Mouse (Mus musculus) ES-E14 (cell line): ENCODE measurements around the gene Lypd6. TPM values are rescaled to one million over a fixed set of nuclear protein-coding genes. Genes with fewer than 3 reads are reported as not detected.

Experiments used
- DNase-seq: peaks from one replicate; pipeline ENCODE4 v3.0.0-alpha.2; 2013; ENCODE audit warnings: low read depth, low spot score
- H3K27ac ChIP-seq: 2 replicates; pipeline ENCODE4 v1.5.1; 2012; ENCODE audit warnings: low read depth, mild to moderate bottlenecking, low read length, moderate library complexity, mixed read lengths; ENCODE audit not compliant: poor library complexity, insufficient read depth, severe bottlenecking
- H3K36me3 ChIP-seq: 2 replicates; pipeline ENCODE4 v1.6.1; 2012; ENCODE audit warnings: mild to moderate bottlenecking, low read length, moderate library complexity, mixed read lengths; ENCODE audit not compliant: control insufficient read depth, poor library complexity, insufficient read depth, severe bottlenecking
- H3K4me1 ChIP-seq, 2 experiments: fragments of 150-350 bp in 1 of 2; sonication (generic) in 1 of 2; 2 replicates each; pipeline ENCODE4 v1.6.1; 2012; ENCODE audit warnings: low read length in 2 of 2, mild to moderate bottlenecking in 1 of 2, mixed read lengths in 1 of 2; ENCODE audit not compliant: control insufficient read depth in 2 of 2, insufficient read depth in 2 of 2, poor library complexity in 1 of 2
- H3K4me3 ChIP-seq, 2 experiments: fragments of 150-350 bp in 1 of 2; sonication (generic) in 1 of 2; 2 replicates each; pipeline ENCODE4 v1.5.1; 2012; ENCODE audit warnings: low read length in 2 of 2, low read depth in 1 of 2, mild to moderate bottlenecking in 1 of 2, mixed read lengths in 1 of 2; ENCODE audit not compliant: insufficient read depth in 1 of 2, poor library complexity in 1 of 2, severe bottlenecking in 1 of 2
- H3K9ac ChIP-seq: 2 replicates; pipeline ENCODE4 v1.6.1; 2012; ENCODE audit warnings: low read depth, mild to moderate bottlenecking, low read length, mixed read lengths; ENCODE audit not compliant: poor library complexity, insufficient read depth, severe bottlenecking
- H3K9me3 ChIP-seq: fragments of 150-350 bp; sonication (generic); 2 replicates; pipeline ENCODE4 v1.6.1; 2012; ENCODE audit warnings: low read depth, mild to moderate bottlenecking, low read length; ENCODE audit not compliant: control insufficient read depth, insufficient read depth
- CHD2 ChIP-seq: IDR thresholded peaks from 2 replicates; pipeline ENCODE4 v1.6.1; 2014; ENCODE audit warnings: mild to moderate bottlenecking, low read depth, low read length, inconsistent platforms
- HCFC1 ChIP-seq: IDR thresholded peaks from 2 replicates; pipeline ENCODE4 v1.6.1; 2012; ENCODE audit warnings: low read length, inconsistent platforms, borderline replicate concordance; ENCODE audit not compliant: insufficient read depth
- MAFK ChIP-seq: IDR thresholded peaks from 2 replicates; pipeline ENCODE4 v1.6.1; 2014; ENCODE audit warnings: mild to moderate bottlenecking, low read depth, low read length, inconsistent platforms; ENCODE audit not compliant: insufficient read depth
- ZC3H11A ChIP-seq: IDR thresholded peaks from 2 replicates; pipeline ENCODE4 v1.6.1; 2012; ENCODE audit warnings: low read depth, mild to moderate bottlenecking, inconsistent platforms, low read length, borderline replicate concordance
- ZNF384 ChIP-seq: IDR thresholded peaks from 2 replicates; pipeline ENCODE4 v1.6.1; 2012; ENCODE audit warnings: low read depth, low read length, inconsistent platforms
- in situ Hi-C, 2 experiments: fragments of 600-800 bp; cut with MboI; formaldehyde crosslinking; loops; one replicate each; pipeline ENCODE4 v1.15.1; 2025; ENCODE audit warnings: low sequenced_read_pairs in 2 of 2, inconsistent platforms in 1 of 2; ENCODE audit not compliant: unreplicated experiment in 2 of 2
- total RNA-seq: library from RNA; depleted of rRNA; stranded (reverse); fragments of 300-350 nt; gene quantifications from 2 replicates; pipeline ENCODE4 v1.2.3, GENCODE M21; 2012

Lypd6 gene
- total RNA-seq, 1 experiment, result 3.1 TPM

DNA sequence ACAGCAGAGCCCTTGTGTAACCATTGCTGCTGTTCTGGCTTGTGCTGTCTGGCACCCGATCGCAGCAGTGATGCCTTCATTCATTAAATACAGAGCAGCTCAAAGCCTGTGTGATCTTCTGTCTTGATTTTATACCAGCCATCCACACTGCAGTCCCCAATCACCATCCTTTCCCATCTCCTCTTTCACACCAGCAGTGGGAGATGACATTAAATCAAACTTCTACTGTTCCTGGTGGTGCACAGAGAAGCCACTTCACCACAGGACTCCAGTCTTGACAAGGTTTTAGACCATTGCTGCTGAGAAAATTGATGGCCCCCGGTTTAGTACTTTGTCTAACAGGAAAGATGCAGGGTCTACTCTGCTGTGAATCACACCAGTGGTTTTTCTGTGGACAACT lies 44.9 kb downstream of the Lypd6 start:
- Histone ChIP-seq H3K9ac (no peak overlapping the region), H3K4me1 (no peaks in the 10 kb centered on the region), H3K9me3 (no peaks in the 10 kb centered on the region), H3K27ac (no peak overlapping the region), H3K36me3 (no peaks in the 10 kb centered on the region), H3K4me3 (no peak overlapping the region)
- no peak for TF ChIP-seq HCFC1
- no peak for TF ChIP-seq ZNF384
- TF ChIP-seq MAFK, result no peak
- TF ChIP-seq ZC3H11A, result no peak
- TF ChIP-seq CHD2, result no peak
- in situ Hi-C loops, result no loop called here
- DNase-seq, result no peak

DNA sequence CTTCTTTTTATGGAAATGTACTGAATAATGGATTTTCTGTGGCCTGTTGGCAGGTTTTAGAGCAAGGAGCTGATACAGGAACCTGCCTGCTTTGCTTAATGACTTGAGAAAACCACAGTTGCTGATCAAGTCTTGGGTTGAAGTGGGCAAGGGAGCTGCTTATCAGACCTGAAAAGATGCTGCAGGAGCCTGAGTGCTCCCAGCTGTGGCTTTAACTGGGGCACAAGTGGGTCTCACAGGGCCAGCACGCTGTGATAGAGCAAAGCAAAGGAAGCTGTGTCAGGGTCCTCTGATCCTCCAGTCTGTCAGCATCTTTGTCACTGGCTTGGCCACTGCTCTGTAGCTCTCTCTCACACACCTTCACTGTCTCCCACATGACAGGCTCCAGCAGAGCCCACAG lies 45.4 kb downstream of the Lypd6 start:
- no peaks in the 10 kb centered on the region for H3K4me1 ChIP-seq
- no peak for DNase-seq

DNA sequence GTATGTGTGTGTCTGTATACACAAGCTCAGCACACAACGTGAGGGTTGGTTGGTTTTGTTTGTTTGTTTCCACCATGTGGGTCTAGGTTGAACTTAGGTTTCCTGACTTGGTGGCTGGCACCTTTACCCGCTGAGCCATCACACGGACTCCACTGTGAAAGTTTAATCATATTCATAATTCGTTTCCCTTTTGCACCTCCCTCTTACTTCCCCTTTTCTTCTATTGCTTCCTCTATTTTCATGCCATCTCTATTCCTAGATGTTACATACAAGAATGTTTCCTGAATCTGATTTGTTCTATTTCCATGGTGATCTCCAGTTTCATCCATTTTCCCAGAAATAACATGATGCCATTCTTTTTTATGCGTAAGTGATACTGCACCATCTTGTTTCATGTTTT lies 46.2 kb downstream of the Lypd6 start:
- H3K27ac ChIP-seq, result no peak overlapping the region
- H3K9ac ChIP-seq, result no peak overlapping the region
- no peaks in the 10 kb centered on the region for H3K4me1 ChIP-seq
- H3K36me3 ChIP-seq, result no peaks in the 10 kb centered on the region
- no peak overlapping the region for H3K4me3 ChIP-seq
- no peaks in the 10 kb centered on the region for H3K9me3 ChIP-seq
- in situ Hi-C loops, result no loop called here
- no peak for DNase-seq
- no peak for TF ChIP-seq HCFC1
- TF ChIP-seq CHD2, result no peak
- TF ChIP-seq ZNF384, result no peak
- TF ChIP-seq ZC3H11A, result no peak
- TF ChIP-seq MAFK, result no peak

More for the DNA sequence above, 45.4 kb downstream of the Lypd6 start:
- H3K27ac ChIP-seq, result no peak overlapping the region
- no peaks in the 10 kb centered on the region for H3K36me3 ChIP-seq
- H3K9ac ChIP-seq, result no peak overlapping the region
- in situ Hi-C loops, result no loop called here
- H3K9me3 ChIP-seq, result no peaks in the 10 kb centered on the region
- H3K4me3 ChIP-seq, result no peak overlapping the region
- TF ChIP-seq HCFC1 (no peak), ZNF384 (no peak), ZC3H11A (no peak), MAFK (no peak), CHD2 (no peak)

DNA sequence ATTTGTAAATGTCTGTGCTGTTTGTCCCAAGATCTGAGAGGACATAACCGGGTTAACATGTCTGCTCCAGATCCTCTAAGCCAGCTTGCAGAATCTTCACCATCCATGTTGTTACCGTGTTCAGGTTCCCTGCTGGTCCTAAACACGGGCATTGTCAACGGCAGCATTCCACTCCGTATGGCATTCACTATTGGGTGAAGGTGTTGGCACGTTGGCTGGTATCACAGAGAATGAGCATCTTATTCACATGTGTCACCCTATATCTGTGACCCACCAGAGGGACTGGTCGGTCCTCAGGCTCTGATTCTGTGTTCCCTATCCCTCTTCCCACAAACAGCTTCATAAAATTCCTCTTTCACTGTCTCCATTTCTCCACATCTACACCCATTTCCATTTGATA lies 52.9 kb downstream of the Lypd6 start:
- H3K9ac ChIP-seq, result no peak overlapping the region
- H3K9me3 ChIP-seq, result no peaks in the 10 kb centered on the region
- DNase-seq, result no peak
- in situ Hi-C loops, result no loop called here
- no peaks in the 10 kb centered on the region for H3K4me1 ChIP-seq
- TF ChIP-seq ZC3H11A (no peak), MAFK (no peak), ZNF384 (no peak), CHD2 (no peak), HCFC1 (no peak)
- no peaks in the 10 kb centered on the region for H3K36me3 ChIP-seq
- no peak overlapping the region for H3K4me3 ChIP-seq
- H3K27ac ChIP-seq, result no peak overlapping the region

DNA sequence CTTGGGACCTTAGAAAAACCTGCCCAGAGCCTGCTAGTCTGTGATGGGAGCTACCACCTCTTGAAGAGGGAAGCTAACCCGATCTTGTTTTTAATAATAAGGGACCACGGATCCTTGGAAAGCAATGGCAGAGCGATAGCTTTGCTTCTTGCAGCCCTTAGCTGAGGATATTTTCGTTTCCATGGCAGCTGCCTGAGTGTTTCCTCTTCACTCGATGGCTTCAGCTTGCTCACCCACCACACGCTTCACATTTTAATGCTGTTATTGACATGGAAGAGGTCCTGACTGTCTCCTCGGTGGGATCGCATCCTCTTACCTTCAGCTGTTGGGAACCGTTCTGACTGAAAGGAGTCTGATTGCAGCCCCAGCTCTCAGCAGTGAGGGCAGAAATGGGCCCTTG lies 54.6 kb downstream of the Lypd6 start:
- TF ChIP-seq ZC3H11A, result no peak
- no peak for TF ChIP-seq HCFC1
- TF ChIP-seq CHD2, result no peak
- TF ChIP-seq ZNF384, result no peak
- TF ChIP-seq MAFK, result no peak
- no peaks in the 10 kb centered on the region for H3K4me1 ChIP-seq
- H3K9ac ChIP-seq, result no peak overlapping the region
- H3K36me3 ChIP-seq, result no peaks in the 10 kb centered on the region
- H3K4me3 ChIP-seq, result no peak overlapping the region
- H3K27ac ChIP-seq, result no peak overlapping the region
- no peak for DNase-seq
- no peaks in the 10 kb centered on the region for H3K9me3 ChIP-seq
- in situ Hi-C loops, result no loop called here
